Mouse (Mus musculus) hindlimb bud, embryonic 11.5 days (tissue): ENCODE data around the gene Zfp365.
A peak's percentile ranks its signal among the peaks of the same experiment; 100 is the strongest.

ENCODE experiments used
- DNase-seq: peaks from one replicate; pipeline ENCODE4 v3.0.0-alpha.2; 2012; ENCODE audit warnings: low read depth, low spot score; ENCODE audit errors: extremely low spot score

Zfp365 gene

DNA sequence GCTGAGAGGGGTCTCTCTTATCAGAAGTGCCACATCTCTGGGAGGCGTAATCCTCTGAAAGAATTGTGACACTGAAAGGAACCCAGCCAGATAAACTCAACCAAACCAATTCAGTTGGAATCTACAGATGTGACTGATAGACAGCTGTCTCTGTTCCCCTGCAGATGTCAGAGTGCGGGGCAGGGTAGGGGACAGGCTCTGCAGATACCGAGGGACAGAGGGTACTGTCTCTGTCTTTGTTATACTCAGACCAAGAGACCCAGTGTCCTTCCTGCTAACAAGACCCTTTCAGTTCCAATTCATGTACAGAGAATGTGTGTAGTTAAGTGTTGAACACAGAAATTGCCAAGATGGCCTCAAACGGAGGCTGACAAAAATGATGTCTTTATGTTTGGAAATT, 6.4 kb downstream of the Zfp365 start:
- DNase-seq, result no peak

DNA sequence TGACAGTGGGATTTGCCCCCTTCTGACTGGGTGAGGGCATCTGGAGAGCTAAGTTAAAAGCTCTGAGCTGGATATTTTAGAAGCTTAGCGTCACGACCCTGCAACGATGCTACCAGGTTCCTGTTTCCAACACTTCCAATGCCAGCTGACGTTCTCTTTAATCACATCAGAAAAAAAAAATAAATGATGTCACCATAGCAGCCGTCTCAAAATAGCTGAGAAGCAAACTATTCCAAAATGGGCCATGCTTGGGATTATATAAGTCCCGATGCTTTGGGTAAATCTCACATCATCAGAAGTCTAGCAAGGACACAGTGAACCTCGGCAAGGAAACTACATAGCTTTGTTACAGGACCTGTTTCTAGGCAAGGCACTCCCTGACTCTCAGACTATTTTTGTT, 9.1 kb downstream of the Zfp365 start:
- DNase-seq, result no peak

DNA sequence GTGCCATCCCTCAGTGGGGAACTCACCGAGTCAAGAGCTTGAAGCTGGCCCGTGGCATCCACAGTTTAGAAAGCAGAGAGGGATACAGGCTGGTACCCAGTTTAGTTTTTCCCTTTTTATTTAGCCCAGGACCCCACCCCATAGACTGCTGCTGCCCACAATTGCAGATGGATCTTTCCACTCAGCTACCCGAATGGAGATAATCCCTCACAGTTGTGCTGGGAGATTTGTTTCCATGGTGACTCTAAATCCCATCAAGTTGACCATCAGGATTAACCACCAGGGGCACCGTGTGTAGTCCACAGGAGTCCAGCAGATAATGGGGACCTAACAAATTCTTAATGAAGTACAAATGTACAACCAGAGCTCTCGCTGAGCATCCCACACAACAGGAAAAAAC, 11.3 kb downstream of the Zfp365 start:
- no peak for DNase-seq

DNA sequence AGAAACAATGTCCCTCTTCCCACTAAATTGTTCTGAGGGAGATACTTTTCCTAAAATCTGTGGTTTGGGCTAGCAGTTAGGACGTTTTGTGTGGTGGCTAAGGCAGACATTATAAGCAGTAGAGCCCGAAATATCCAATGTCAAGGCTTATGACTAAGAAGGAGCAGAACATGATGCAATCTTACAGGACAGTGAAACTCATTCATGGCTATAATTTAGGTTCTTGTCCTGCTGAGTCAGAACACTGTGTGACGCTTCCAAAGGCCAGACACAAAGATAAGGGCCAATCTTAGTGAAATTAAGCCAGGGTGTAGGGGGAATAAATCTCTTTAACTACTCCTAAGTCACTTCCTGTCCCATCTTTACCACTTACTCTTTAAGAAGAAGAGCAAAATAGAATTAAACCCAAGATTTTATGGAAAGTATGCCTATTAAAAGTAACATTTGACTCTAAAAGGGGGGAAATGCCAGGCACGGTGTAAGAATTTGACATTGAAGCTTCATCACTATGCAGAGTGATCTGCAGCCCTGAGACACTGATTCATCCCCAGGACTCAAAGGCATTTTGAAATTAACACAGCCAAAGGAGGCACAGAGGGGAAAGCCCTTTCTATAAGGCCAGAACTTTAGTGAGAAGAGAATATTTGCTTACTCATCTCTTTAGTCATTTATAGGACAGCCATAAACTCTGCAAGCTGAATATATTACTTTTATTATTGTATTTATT, 13.3 kb downstream of the Zfp365 start:
- DNase-seq, result no peak

DNA sequence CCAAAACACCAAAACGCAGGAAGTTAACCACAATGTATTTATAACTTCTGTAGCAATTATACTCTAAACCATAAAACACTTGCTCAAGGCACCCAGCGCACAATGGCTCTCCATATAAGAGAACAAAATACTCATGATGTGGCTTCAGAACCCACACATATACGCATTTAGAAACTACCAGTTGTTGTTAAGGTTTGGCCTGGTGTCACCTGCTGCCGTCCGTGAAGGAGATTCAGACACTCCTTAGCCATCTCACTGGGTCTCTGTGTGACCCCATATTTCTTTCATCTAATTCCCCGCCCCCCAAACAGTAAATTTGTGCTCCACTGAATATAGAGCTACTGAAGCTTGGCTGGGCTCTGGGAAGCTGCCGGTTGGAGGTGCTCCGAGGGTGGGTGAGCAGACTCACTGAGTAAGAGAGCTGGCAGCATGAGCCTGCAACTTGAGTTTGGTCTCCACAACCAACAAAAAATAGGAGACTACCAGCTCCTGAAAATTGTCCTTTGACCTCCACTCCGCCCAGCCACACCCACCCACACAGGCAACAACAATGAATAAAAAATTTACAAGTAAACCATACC, 14.0 kb downstream of the Zfp365 start:
- DNase-seq, result no peak

DNA sequence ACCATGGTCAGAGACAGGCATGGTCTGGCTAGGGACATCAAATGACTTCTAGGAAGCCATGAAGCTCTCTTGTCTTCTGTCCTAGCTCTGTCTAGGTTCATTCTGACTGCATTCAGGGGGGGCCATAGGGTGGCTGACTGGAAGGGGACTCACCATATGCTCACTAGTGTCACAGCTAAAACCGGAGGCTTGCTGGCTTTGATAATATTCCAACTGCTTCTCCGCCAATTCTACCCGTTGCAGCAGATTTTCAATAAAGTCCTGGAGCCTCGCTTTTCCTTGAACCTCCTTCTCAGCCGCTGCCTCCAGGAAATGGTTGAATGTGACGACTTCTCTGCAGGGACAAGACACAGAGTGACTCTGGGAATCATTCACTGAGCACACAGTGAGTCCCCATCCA, 15.2 kb downstream of the Zfp365 start:
- DNase-seq, result no peak

DNA sequence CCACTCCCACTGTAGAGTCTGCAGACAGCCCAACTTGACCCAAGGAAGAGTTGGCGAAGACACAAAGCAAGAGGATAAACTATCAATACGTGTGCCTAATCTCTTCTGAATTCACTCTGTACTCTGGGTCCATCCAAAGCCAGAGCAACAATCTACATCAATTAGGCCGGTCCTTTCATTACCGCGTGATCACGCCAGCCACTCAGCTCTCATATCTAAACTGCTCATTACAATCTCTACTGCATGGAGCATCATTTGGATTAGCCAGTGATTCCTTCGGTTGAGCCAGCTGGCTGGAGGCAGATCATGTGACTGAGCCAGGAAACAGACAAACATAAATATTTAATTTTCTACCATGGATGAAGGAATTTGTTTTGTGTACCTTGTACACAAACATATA, 17.8 kb downstream of the Zfp365 start:
- no peak for DNase-seq

DNA sequence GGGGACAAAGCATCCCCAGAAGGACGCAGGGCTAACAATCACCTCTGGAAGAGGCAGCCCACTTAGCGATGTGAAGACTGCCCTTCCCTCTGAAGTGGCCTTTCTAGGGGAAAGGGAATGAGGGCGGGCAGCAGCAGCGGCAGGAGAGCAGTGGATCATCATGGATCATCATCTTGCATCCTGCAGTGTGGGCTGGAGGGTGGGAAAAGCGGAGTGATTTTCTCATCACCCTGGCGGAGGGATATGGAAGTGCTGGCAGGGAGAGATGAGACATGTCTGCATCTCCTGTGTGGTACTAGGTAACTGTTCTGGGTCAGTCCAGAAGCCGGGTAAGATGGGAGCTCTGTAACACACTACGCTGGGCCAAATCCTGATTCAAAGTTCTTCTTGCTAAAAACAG, 18.4 kb downstream of the Zfp365 start:
- no peak for DNase-seq

DNA sequence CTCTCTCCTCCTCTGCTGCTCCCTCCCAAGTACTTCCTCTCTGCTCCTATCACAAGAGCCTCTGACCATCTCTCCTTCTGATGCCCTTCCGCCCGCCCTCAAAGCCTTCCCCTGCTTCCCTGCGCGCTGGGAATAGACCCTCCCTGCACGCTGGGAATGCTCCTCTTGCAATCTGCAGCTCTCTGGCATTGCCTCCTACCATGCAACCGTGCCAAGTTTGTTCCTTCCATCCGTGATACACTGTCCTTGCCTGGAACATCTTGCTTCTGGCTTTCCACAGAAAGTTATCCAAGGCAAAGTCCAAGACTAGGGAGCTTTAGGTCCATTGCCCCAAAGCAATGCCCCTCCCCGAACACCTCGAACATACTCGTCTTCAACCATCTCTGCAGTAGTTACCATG, 19.2 kb downstream of the Zfp365 start:
- no peak for DNase-seq

DNA sequence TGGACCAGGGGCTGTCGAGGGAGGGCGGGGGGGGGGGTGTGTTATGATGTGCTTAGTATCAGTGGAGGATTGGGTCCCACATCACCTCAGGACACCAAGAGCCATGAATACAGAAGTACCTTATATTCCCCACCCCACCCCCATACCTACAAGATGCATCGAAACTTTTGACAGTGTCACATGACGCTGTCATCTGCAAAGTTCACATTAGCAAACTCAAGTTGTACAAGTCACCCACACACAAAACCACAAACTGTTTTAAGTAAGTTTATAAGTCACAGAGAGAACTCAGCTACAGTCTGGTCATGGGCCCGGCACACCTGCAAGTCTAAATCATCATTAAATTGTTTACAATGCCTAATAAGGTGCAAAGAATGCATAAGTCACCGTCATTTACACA, 21.3 kb downstream of the Zfp365 start:
- no peak for DNase-seq

DNA sequence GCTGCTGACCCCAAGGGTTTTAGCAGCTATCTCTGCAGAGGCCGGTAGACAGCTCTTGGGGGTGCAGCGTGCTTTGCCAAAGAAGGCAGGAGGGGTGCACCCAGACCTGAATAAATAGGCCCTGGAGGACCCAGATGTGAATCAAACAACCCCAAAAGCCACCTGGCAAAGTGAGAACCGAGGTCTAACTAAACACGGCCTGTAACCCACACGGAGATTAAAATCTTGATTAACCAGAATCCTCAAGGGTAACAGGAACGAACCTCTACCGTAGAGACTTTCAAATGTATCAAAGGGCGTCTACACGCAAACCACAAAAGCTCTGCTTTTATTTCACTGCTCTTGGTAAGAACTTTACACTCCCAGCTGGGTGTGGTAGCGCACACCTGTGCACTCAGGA, 24.5 kb downstream of the Zfp365 start:
- DNase-seq, result no peak

DNA sequence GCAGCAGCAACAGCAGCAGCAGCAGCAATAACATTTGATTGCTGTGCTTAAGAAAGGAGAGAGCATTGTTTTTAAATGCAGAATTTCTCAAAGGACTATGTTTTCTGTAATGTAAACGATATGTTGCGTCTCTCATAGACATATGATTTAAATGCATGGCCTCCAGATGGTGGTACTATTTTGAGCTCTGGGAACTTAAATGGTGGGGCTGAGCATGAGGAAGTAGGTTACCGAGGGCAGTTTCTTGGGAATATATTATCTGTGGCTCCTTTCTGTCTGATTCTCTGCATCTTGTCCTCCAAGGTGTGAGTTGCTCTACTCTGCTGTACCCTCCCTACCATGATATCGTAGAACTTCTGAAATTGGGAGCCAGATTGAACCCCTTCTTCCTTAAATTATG, 31.8 kb downstream of the Zfp365 start:
- no peak for DNase-seq

DNA sequence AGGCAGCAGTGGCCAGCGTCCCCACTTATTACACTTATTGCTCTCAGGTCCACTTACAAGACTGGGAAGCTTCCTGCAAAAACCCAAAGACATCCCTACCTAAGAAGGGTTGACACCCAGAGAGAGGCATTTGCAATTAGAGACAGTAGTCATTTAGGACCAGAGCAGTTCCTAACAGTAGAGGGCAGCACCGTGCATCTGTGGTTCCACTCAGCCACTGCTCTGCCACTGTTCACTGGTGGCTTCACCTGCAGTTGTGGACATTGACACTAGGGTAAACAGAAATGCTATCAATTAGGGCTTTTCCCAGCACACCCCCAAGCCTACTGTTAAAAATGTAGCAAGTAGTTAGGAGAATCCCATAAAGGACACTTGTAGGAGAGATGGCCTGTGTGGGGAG, 40.7 kb downstream of the Zfp365 start:
- DNase-seq, result no peak

DNA sequence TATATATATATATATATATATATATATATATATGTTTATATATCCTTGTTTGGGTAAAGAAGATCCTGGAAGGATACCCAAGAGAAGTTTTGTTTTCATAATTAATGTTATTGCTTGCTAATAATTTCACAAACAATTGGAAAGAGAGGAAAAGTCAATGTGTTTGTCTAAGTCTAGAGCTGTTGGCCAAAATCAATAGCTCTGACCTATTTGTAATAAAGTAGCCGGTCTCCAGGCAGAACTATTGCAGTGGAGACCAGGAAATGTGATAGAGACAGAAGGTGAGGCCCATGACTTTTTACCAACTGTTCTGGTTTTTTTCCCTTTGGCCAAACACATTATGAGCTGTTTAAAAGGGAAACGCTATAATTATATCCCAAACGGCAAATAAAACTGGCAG, 44.2 kb downstream of the Zfp365 start:
- DNase-seq, result no peak

DNA sequence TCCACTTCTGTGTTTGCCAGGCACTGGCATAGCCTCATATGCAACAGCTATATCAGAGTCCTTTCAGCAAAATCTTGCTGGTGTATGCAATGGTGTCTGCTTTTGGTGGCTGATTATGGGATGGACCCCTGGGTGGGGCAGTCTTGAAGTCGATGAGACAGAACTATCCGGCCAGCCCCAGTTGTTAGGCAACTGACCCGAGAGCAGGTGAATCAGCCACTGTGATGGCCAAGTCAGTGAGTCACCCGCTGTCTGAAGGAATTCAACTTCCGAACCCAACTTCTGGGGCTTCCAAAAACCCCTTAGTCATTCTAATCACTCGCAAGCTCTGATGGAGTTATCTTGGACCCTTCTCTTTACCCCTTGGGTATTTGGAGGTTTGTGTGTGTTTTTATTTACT, 46.6 kb downstream of the Zfp365 start:
- no peak for DNase-seq

DNA sequence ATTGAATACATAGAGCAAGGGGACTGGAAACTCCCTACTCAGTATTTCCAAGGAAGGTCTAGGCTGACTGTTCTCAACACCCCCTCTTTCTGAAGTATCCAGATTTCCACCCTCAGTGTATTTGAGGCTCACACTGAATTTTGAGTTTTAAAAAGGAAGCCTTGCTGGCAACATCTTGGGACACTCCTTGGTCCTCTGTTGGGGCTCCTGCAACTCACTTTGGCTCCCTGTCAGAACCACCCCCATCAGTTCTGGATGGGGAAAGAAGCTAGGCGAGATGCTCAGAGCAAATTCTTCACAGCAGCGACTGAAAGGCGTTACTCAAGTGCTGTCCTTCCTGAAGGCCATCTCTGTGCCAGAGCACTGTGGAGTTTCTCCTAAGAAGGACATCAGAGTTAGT, 47.4 kb downstream of the Zfp365 start:
- no peak for DNase-seq

DNA sequence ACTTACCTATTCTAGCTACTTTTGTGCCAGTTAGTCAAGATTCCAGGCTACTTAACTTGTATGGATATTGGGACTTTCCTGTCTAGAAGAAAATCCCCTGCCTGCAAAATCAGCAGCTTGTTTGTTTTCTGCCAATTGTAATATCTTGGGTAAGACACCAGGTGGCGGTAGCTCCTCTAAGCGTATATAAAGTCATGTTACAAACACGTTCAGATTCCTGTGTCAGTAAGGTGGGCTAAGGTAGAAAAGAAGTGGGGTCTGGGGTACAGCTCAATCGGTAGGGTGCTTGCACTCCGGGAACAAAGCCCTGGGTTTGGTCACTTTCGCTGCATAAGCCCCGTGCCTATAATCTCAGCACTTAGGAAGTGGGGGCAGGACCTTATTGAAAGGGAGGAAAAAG, 50.1 kb downstream of the Zfp365 start:
- peak; percentile 28 for DNase-seq

DNA sequence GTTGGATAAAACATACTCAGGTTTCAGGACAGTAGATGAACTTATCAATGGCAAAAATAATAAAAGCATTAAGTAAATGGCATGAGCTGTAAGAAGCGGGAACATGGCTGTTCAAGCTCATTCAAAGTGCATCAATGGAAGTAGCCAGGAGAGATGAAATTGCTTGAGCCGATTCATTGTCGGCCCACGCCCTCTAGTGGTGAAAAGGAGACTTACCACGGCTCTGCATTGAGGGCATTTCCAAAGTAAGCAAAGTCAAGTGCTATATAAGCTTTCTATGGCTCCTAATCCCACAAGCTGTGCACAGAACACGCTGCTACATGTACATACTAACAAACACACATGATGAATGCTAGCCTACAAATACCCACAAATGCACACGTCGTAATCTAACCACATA, 53.6 kb downstream of the Zfp365 start:
- peak; percentile 46 for DNase-seq

DNA sequence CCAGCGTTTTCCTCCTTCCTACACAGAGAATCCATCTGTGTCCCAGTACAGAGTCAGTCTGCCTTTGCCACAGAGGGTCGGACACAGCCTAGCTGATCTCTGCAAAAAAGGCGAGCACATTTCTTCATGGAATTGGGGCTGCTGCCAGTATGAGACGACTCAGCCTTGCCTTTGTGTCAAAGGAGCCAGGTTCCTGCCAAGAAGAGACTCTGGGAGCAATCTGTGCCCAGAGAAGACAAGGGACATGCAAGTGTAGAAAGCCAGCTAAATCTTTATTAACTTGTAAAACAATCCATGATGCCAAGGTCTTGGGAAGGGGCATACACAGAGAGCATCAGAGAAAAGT, 54.9 kb downstream of the Zfp365 start:
- no peak for DNase-seq

DNA sequence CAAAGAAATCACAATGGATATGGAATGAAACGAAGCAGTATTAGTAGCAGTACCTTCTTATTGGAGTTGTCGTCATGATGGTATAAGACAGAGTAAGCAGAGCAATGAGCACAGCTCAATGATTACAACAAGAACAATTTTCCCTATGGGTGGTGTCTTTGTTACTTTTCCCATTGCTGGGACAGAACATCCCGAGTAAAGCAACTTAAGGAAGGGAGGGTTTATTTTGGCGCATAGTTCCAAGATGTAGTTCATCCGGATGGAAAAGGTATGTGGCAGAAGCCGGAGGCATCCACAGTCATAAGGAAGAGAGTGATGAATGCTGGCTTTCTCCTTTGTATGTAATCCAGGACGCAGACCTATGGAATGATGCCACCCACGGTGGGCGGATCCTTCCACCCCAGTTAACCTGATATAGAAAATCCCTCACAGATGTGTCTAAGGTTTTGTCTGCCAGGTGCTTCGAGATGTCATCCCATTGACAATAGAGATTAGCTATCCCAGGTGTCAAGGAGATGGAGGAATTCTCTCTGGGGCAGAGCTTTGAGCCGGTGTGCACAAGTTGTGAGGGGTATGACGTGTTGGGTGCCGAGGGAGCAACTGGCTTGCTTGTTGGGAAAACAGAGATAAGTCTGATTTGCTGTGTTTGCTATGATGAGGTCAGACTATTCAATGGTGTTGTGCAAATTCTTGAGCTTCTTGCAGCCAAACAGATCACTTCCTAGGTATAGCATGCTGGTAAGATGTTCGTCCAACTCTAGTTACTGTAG, 55.5 kb downstream of the Zfp365 start:
- DNase-seq, result no peak

DNA sequence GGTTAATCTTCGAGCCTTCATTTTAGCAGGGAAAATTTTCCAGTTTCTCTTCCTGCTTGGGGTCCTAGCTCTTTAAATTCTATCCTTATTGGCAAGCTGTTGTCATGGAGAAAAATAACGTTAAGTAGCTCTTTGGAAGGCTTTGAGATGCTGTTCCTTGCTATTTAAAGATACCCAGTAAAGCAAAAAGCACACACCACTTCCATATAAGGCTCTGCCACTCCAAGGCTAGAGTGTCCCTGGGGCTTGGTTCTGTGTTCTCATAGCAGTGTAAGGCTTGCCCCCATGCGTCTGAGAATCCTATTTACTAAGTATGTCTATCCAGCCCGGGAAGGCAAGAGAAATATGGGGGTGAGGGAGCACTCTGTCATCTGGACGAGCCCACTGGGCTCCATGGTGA, 56.7 kb downstream of the Zfp365 start:
- DNase-seq, result no peak

DNA sequence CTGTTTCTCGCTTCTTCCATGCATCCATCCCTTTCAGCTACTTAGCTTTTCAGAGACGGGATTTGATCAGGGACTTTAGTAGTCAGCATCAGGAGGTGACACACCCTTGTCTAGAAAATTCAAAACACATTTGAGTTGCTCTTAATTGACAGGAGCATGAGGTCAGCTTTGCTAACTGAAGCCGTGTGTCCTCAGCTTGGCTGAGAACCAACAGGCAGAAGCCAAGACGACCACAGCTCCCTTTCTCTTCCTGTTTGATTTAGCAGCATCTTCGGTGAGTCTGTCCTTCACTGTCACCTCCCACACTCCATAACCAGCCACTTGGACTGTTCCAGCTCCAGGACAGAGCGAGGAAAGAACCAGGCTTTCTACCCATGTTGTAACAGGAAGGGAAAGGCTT, 60.1 kb downstream of the Zfp365 start:
- DNase-seq, result no peak

DNA sequence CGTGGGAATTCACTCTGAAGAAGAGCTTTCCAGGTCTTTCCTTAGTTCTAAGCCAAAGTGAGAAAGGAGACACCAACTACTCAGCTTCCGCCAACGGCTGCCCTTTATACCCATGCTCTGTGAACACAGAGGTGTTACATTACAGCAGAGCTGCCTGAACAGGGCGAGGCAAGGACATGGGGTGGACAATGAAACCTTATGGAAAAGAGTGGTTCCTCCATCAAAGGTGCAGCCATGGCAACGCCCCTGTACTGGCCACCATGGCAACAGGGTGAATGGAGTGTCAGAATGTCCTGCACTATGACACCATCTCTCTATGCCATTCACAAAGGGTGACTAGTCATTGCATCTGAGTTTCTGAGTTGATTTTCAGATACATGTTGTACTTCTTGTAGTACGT, 61.4 kb downstream of the Zfp365 start:
- no peak for DNase-seq
